In the genomic region with DNA sequence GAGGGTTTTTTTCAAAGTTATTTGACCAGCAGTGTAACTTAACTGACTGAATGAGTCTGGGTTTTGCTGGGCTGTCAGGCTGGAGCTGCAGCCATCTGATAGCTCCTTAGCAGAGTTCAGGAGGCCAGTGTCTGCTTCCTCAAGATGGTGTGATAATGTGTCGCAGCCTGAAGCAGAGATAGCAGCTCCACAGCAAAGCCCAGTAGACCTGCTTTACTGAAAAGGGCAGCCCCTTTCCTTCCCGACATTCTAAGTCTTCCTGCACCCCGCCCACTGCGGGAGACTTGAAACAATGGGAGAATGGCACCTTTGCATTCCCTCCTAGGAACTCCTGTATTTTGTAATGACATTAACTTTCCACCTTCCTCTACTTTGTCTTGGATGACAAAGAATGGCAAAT, we compare ENCODE assay signal across 10 mouse cellular contexts. TPM values are rescaled to one million over a fixed set of nuclear protein-coding genes. Genes with fewer than 3 reads are reported as not detected.
A peak's percentile ranks its signal among the peaks of the same experiment; 100 is the strongest.
DNase-seq lines count a peak whose midpoint lies in the region; ATAC-seq and TF ChIP-seq lines count a peak whose summit lies in the region.
"Had no signal": no experiment of that assay in that cellular context is flagged by ENCODE, and none has a peak within 500 bp of the region (broad histone marks: within the 10 kb centered on the region; RNA-seq: fewer than 3 reads in every experiment).

No protein-coding gene starts in this region.

- H3K9me3 ChIP-seq in intestine, embryonic 16.5 days (ENCODE audit: control insufficient read depth, low read length): no peaks in the 10 kb centered on the region
- H3K9me3 ChIP-seq in intestine, postnatal 0 days (ENCODE audit: control insufficient read depth): no peaks in the 10 kb centered on the region
- H3K9me3 ChIP-seq in heart, embryonic 13.5 days: 0 out of 2 replicates have a peak, but pooled peaks cover 4% of the 10 kb centered on the region

- no peak for TF ChIP-seq POLR2A in small intestine, adult 2 months (IDR thresholded peaks at IDR 0.05; ENCODE audit: low read depth, low read length)

- no peaks in the 10 kb centered on the region for H3K4me1 ChIP-seq in intestine, embryonic 16.5 days (ENCODE audit: control insufficient read depth, insufficient read depth, low read length)
- H3K4me1 ChIP-seq in intestine, postnatal 0 days (replicated peaks; ENCODE audit: control insufficient read depth, insufficient read depth, low read length): no peaks in the 10 kb centered on the region
- no peaks in the 10 kb centered on the region for H3K4me1 ChIP-seq in heart, embryonic 13.5 days
- H3K4me1 ChIP-seq in small intestine, adult 2 months (ENCODE audit: control insufficient read depth, insufficient read depth, insufficient read length, low read length): peaks cover 2% of the 10 kb centered on the region; the same call in 1 of the 2 replicates

- no peak for ATAC-seq in intestine, embryonic 16.5 days
- ATAC-seq in intestine, postnatal 0 days: no peak
- no peak for ATAC-seq in heart, embryonic 13.5 days (ENCODE audit: extremely low read depth, insufficient number of reproducible peaks, low FRiP score, low TSS enrichment)

- no peak overlapping the region for H3K9ac ChIP-seq in intestine, embryonic 16.5 days (ENCODE audit: low read depth, low read length)
- H3K9ac ChIP-seq in intestine, postnatal 0 days (ENCODE audit: low read depth, low read length): no peak overlapping the region
- H3K9ac ChIP-seq in heart, embryonic 13.5 days: no peak overlapping the region

- 0 out of 2 replicates have a peak overlapping the region, but pooled peaks have one; percentile 46 for H3K27ac ChIP-seq in intestine, embryonic 16.5 days (ENCODE audit: low read length)
- H3K27ac ChIP-seq in intestine, postnatal 0 days (ENCODE audit: low read depth, low read length): no peak overlapping the region
- peak overlapping the region; percentile 68 for H3K27ac ChIP-seq in heart, embryonic 13.5 days (replicated peaks)
- H3K27ac ChIP-seq in small intestine, adult 2 months (ENCODE audit: insufficient read depth, low read depth, low read length): peak overlapping the region; percentile 41; the same call in 1 of the 2 replicates

- no peak overlapping the region for H3K4me3 ChIP-seq in intestine, embryonic 16.5 days (ENCODE audit: low read length)
- H3K4me3 ChIP-seq in intestine, postnatal 0 days (ENCODE audit: low read depth, low read length): no peak overlapping the region
- no peak overlapping the region for H3K4me3 ChIP-seq in heart, embryonic 13.5 days
- H3K4me3 ChIP-seq in small intestine, adult 2 months (ENCODE audit: low read depth, low read length): no peak overlapping the region
- H3K4me3 ChIP-seq: myocyte had no signal

- WGBS in intestine, embryonic 16.5 days: 42% methylated on average over 4 of the region's 4 CpGs
- WGBS in intestine, postnatal 0 days: 30% methylated on average over 4 of the region's 4 CpGs
- 32% methylated on average over 4 of the region's 4 CpGs for WGBS in heart, embryonic 13.5 days
- WGBS in small intestine, adult 2 months: 37% methylated on average over 4 of the region's 4 CpGs

- no peaks in the 10 kb centered on the region for H3K36me3 ChIP-seq in intestine, embryonic 16.5 days (ENCODE audit: control insufficient read depth, insufficient read depth, low read length)
- no peaks in the 10 kb centered on the region for H3K36me3 ChIP-seq in intestine, postnatal 0 days (ENCODE audit: control insufficient read depth, insufficient read depth)
- H3K36me3 ChIP-seq in heart, embryonic 13.5 days: no peaks in the 10 kb centered on the region
- H3K36me3 ChIP-seq in small intestine, adult 2 months (ENCODE audit: control insufficient read depth, insufficient read depth, low read length): no peaks in the 10 kb centered on the region

- H3K4me2 ChIP-seq in intestine, embryonic 16.5 days (ENCODE audit: low read depth, low read length): no peak overlapping the region
- no peak overlapping the region for H3K4me2 ChIP-seq in intestine, postnatal 0 days (replicated peaks; ENCODE audit: low read depth)
- no peak overlapping the region for H3K4me2 ChIP-seq in heart, embryonic 13.5 days

- peak; percentile 30 for DNase-seq in liver
- no peak for DNase-seq in urinary bladder, adult 18-20 months (ENCODE audit: low spot score in 2 of 2)
- DNase-seq in retina, embryonic 14.5 days (ENCODE audit: low spot score): no peak
- DNase-seq in right cerebral cortex, adult 18-20 months: no peak
- DNase-seq: cerebellum, adult 11-12 months had no signal

- no peak for TF ChIP-seq CTCF in intestine, postnatal 0 days (IDR thresholded peaks at IDR 0.05; ENCODE audit: low read depth)
- TF ChIP-seq CTCF in small intestine, adult 2 months (IDR thresholded peaks at IDR 0.05; ENCODE audit: extremely low read depth, insufficient read length, insufficient replicate concordance, low read depth, low read length): no peak

- H3K27me3 ChIP-seq in intestine, embryonic 16.5 days (replicated peaks; ENCODE audit: control insufficient read depth, insufficient read depth, low read length): no peaks in the 10 kb centered on the region
- no peaks in the 10 kb centered on the region for H3K27me3 ChIP-seq in intestine, postnatal 0 days (replicated peaks; ENCODE audit: control insufficient read depth, insufficient read depth, low read length)
- H3K27me3 ChIP-seq in heart, embryonic 13.5 days (replicated peaks): no peaks in the 10 kb centered on the region
- H3K27me3 ChIP-seq in small intestine, adult 2 months (ENCODE audit: control insufficient read depth, insufficient read depth, low read length): no peaks in the 10 kb centered on the region

RNA-seq across cellular contexts. Expression of a gene that starts 24.9 kb away (rescaled TPM):
- polyA plus RNA-seq in intestine, embryonic 16.5 days (2015; fragmentation: Nextera tagmentation; extraction: Ambion mirVana): 7.5 and 7.6 TPM in 2 replicates
- polyA plus RNA-seq in intestine, postnatal 0 days (2015; fragmentation: Nextera tagmentation; extraction: Ambion mirVana): 6.8 and 8.0 TPM in 2 replicates
- polyA plus RNA-seq in heart, embryonic 13.5 days (2015; fragmentation: Nextera tagmentation; extraction: Ambion mirVana): 8.0 and 9.2 TPM in 2 replicates
- polyA plus RNA-seq in small intestine, adult 2 months (2012; rRNA removed): 3.1 and 4.6 TPM in 2 replicates

RNA-seq across cellular contexts. Expression of a gene that starts 25.1 kb away (rescaled TPM):
- 10.6 and 11.7 TPM in 2 replicates for polyA plus RNA-seq in intestine, embryonic 16.5 days (2015; fragmentation: Nextera tagmentation; extraction: Ambion mirVana)
- polyA plus RNA-seq in intestine, postnatal 0 days (2015; fragmentation: Nextera tagmentation; extraction: Ambion mirVana): 10.4 and 11.2 TPM in 2 replicates
- 8.1 and 9.6 TPM in 2 replicates for polyA plus RNA-seq in heart, embryonic 13.5 days (2015; fragmentation: Nextera tagmentation; extraction: Ambion mirVana)
- 3.7 and 4.0 TPM in 2 replicates for polyA plus RNA-seq in small intestine, adult 2 months (2012; rRNA removed)

RNA-seq across cellular contexts. Expression of a gene that starts 48.8 kb away (rescaled TPM):
- polyA plus RNA-seq in intestine, embryonic 16.5 days (2015; fragmentation: Nextera tagmentation; extraction: Ambion mirVana): 299 and 355 TPM in 2 replicates
- 204 and 226 TPM in 2 replicates for polyA plus RNA-seq in intestine, postnatal 0 days (2015; fragmentation: Nextera tagmentation; extraction: Ambion mirVana)
- polyA plus RNA-seq in heart, embryonic 13.5 days (2015; fragmentation: Nextera tagmentation; extraction: Ambion mirVana): 40.7 and 42.0 TPM in 2 replicates
- 34.4 and 87.3 TPM in 2 replicates for polyA plus RNA-seq in small intestine, adult 2 months (2012; rRNA removed)
